Mouse (Mus musculus): Measurements from ENCODE around the gene Ccdc81. TPM values are rescaled to one million over a fixed set of nuclear protein-coding genes. Genes with fewer than 3 reads are reported as not detected.

Ccdc81 gene
- polyA plus RNA-seq, 1 experiment: not detected

DNA sequence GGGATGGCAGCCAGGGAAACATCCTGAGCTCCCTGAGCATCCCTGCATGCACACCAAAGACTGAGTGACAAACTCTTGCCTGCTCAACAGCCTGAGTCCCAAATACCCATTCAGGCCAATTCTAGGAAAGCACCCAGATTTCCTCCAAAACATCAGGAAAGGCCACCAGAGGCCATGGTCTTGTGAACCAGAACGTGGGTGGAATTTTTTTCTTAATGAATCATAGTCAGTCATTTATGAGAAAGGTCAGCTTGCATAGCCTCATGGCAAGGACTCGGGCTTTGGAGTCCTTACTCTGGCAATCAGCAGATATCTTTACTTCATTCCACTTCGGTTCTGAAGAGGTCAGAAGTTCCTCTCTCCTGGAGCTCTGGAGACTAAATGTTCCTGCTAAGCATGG is 52.9 kb downstream of the Ccdc81 start:
- H3K27ac ChIP-seq (ENCODE audit: insufficient read depth, low read depth, low read length): no peak overlapping the region
- H3K4me1 ChIP-seq (ENCODE audit: control insufficient read depth, insufficient read depth, low read length): no peaks in the 10 kb centered on the region
- H3K4me3 ChIP-seq (ENCODE audit: insufficient read depth, low read depth, low read length): no peak overlapping the region
- no peak for TF ChIP-seq CTCF (IDR thresholded peaks at IDR 0.05; ENCODE audit: insufficient read depth, low read depth, low read length)
- no peak for TF ChIP-seq POLR2A (IDR thresholded peaks at IDR 0.05; ENCODE audit: insufficient read depth, low read depth, low read length)
- WGBS: 79% methylated on average over 3 of the region's 3 CpGs

DNA sequence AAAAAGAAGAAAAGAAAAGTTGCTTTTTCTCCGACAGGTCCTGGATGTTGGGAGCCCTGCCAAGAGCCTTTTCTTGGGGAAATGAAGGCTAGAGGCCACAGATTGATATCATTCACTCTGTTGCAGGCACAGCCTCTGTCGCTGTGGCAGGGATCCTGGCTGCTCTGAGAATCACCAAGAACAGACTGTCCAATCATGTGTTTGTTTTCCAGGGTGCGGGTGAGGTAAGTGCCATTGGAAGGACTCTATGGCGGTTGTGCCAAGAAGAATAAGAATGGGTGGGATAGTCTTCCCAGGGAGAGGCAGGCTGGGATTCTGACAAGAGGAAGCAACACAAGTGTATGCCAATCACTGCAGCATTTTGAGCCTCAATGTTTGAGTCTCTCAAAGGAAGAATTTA is 57.8 kb downstream of the Ccdc81 start:
- TF ChIP-seq POLR2A (IDR thresholded peaks at IDR 0.05; ENCODE audit: insufficient read depth, low read depth, low read length): no peak
- no peak for TF ChIP-seq CTCF (IDR thresholded peaks at IDR 0.05; ENCODE audit: insufficient read depth, low read depth, low read length)
- Histone ChIP-seq H3K4me3 (ENCODE audit: insufficient read depth, low read depth, low read length) (no peak overlapping the region), H3K4me1 (ENCODE audit: control insufficient read depth, insufficient read depth, low read length) (peaks cover 2% of the 10 kb centered on the region; the same call in 1 of the 2 replicates), H3K27ac (ENCODE audit: insufficient read depth, low read depth, low read length) (no peak overlapping the region)
- WGBS: 67% methylated on average over 4 of the region's 4 CpGs

GRCm38 (mm10) chr7:89843533-89843932 is 59.9 kb downstream of the Ccdc81 start:
- 41% methylated on average over 6 of the region's 6 CpGs for WGBS
- TF ChIP-seq POLR2A (IDR thresholded peaks at IDR 0.05; ENCODE audit: insufficient read depth, low read depth, low read length) (no peak), CTCF (IDR thresholded peaks at IDR 0.05; ENCODE audit: insufficient read depth, low read depth, low read length) (no peak)
- no peak overlapping the region for H3K4me3 ChIP-seq (ENCODE audit: insufficient read depth, low read depth, low read length)

GRCm38 (mm10) chr7:89843121-89843520 is 60.3 kb downstream of the Ccdc81 start:
- Histone ChIP-seq H3K27ac (ENCODE audit: insufficient read depth, low read depth, low read length) (no peak overlapping the region), H3K4me1 (ENCODE audit: control insufficient read depth, insufficient read depth, low read length) (peaks cover 2% of the 10 kb centered on the region; the same call in 1 of the 2 replicates), H3K4me3 (ENCODE audit: insufficient read depth, low read depth, low read length) (no peak overlapping the region)
- 72% methylated on average over 6 of the region's 6 CpGs for WGBS
- TF ChIP-seq POLR2A (IDR thresholded peaks at IDR 0.05; ENCODE audit: insufficient read depth, low read depth, low read length): no peak

More at GRCm38 (mm10) chr7:89843533-89843932, 59.9 kb downstream of the Ccdc81 start:
- Histone ChIP-seq H3K4me1 (ENCODE audit: control insufficient read depth, insufficient read depth, low read length) (peaks cover 2% of the 10 kb centered on the region; the same call in 1 of the 2 replicates), H3K27ac (ENCODE audit: insufficient read depth, low read depth, low read length) (no peak overlapping the region)

DNA sequence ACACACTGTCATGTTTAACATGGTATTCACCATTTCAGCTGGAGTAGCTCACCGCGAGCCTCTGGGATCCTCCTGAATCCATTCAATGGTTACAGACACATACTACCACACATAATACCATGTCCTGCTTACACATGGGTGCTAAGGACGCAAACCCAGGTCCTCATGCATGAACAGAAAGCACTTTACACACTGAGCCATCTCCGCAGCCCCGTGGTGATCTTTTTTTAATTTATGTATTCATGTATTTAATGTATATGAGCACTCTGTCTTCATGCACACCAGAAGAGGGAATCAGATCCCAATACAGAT is 61.1 kb downstream of the Ccdc81 start:
- H3K4me3 ChIP-seq (ENCODE audit: insufficient read depth, low read depth, low read length): no peak overlapping the region
- 88% methylated on average over 5 of the region's 5 CpGs for WGBS
- no peak overlapping the region for H3K27ac ChIP-seq (ENCODE audit: insufficient read depth, low read depth, low read length)
- no peak for TF ChIP-seq CTCF (IDR thresholded peaks at IDR 0.05; ENCODE audit: insufficient read depth, low read depth, low read length)
- TF ChIP-seq POLR2A (IDR thresholded peaks at IDR 0.05; ENCODE audit: insufficient read depth, low read depth, low read length): no peak
- H3K4me1 ChIP-seq (ENCODE audit: control insufficient read depth, insufficient read depth, low read length): peaks cover 6% of the 10 kb centered on the region

DNA sequence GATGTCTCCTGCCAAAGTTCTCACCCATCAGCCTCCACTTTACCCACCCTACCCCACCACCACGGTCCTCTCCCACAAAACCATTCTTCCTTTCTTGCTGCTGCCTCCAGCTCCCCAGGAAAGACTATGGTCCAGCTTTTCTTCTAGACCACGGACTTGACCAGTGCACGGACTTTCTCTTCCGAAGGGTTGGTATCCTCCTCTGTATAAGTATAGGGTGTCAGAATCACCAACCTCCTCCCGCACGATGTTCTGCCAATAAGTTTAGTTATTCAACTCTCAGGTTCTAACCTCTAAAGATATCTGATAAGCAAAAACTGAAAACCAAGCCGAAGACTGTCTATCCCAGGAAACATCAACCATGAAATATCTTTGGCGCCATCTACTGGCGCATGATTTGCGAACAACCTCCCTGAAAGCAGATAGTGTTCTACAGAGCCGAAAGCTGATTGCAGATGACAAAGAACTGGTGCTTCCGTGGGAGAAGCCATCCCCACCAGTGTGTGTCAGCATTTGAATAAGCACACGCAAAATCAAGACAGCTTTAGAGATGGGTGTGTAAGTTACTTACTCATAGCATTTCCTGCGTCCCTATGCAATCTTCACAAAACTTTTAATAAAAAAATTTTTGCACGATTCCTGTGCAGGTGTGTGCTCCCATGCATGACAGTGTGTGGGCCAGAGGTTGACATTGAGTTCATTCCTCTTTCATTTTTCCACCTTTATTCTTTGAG is 61.6 kb downstream of the Ccdc81 start:
- TF ChIP-seq CTCF (IDR thresholded peaks at IDR 0.05; ENCODE audit: insufficient read depth, low read depth, low read length) (no peak), POLR2A (IDR thresholded peaks at IDR 0.05; ENCODE audit: insufficient read depth, low read depth, low read length) (no peak)
- no peak overlapping the region for H3K27ac ChIP-seq (ENCODE audit: insufficient read depth, low read depth, low read length)
- no peak overlapping the region for H3K4me3 ChIP-seq (ENCODE audit: insufficient read depth, low read depth, low read length)
- H3K4me1 ChIP-seq (ENCODE audit: control insufficient read depth, insufficient read depth, low read length): peaks cover 6% of the 10 kb centered on the region
- 28% methylated on average over 15 of the region's 15 CpGs for WGBS

DNA sequence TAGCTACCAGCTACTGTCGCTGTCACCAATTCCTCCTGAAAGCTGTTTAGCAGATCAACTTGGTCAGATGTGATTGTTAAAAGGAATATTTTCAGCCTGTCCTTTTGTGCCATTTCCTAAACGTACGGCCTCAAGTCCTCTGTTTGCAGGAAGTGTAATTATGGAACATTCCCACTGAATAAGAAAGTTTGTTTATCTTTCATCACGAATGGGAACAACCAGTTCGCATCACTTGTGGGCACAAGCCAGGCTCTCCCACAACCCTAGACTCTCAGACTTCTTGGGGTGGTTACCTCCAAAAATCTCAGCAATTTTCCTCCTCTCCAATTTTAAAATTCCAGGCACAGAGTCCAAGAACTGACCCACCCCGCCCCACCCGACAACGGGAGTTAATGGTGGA is 63.7 kb downstream of the Ccdc81 start:
- 83% methylated on average over 8 of the region's 8 CpGs for WGBS
- TF ChIP-seq POLR2A (IDR thresholded peaks at IDR 0.05; ENCODE audit: insufficient read depth, low read depth, low read length): no peak
- Histone ChIP-seq H3K27ac (ENCODE audit: insufficient read depth, low read depth, low read length) (no peak overlapping the region), H3K4me1 (ENCODE audit: control insufficient read depth, insufficient read depth, low read length) (peaks cover 12% of the 10 kb centered on the region), H3K4me3 (ENCODE audit: insufficient read depth, low read depth, low read length) (no peak overlapping the region)

GRCm38 (mm10) chr7:89837841-89838240 is 65.6 kb downstream of the Ccdc81 start:
- WGBS: 72% methylated on average over 4 of the region's 4 CpGs
- Histone ChIP-seq H3K27ac (ENCODE audit: insufficient read depth, low read depth, low read length) (no peak overlapping the region), H3K4me3 (ENCODE audit: insufficient read depth, low read depth, low read length) (no peak overlapping the region), H3K4me1 (ENCODE audit: control insufficient read depth, insufficient read depth, low read length) (peaks cover 12% of the 10 kb centered on the region)
- TF ChIP-seq CTCF (IDR thresholded peaks at IDR 0.05; ENCODE audit: insufficient read depth, low read depth, low read length) (no peak), POLR2A (IDR thresholded peaks at IDR 0.05; ENCODE audit: insufficient read depth, low read depth, low read length) (no peak)

DNA sequence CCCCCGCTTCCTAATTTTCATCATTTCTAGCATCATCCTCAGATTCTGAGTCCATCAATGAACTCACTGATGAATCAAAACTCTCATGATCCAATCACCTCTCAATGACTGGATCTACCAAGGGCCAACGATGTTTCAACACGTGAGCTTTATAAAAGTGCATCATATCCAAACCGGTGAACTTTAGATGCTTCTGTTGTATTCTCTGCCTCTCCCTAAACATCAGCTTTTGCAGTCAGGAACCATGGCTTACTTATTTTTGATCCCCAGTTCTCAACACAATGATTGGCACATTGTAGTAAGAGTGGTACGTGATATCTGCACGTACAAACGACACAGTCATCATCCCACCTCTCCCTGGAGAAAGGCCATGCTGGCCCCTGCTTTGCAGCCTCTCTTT is 66.8 kb downstream of the Ccdc81 start:
- Histone ChIP-seq H3K4me3 (ENCODE audit: insufficient read depth, low read depth, low read length) (no peak overlapping the region), H3K4me1 (ENCODE audit: control insufficient read depth, insufficient read depth, low read length) (peaks cover 12% of the 10 kb centered on the region), H3K27ac (ENCODE audit: insufficient read depth, low read depth, low read length) (no peak overlapping the region)
- TF ChIP-seq CTCF (IDR thresholded peaks at IDR 0.05; ENCODE audit: insufficient read depth, low read depth, low read length) (no peak), POLR2A (IDR thresholded peaks at IDR 0.05; ENCODE audit: insufficient read depth, low read depth, low read length) (no peak)
- 94% methylated on average over 7 of the region's 7 CpGs for WGBS

DNA sequence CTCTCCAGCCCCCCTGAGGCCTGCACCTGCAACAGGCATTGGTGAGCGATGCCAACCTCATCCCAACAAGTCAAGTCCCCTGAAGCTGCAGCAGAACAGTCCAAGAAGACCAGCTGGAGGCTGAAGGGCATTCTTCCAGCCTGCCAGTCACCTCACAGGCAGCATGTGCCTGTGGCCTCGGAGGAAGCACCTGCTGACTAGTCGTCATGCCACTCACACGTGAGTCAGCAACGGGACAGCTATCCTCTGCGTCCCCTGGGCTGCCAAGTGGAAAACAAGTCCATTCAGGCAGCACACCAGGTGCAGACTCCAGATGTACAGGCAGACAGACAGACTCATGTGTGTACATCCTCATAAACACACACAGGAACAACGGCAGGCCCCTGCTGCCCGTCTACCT is 67.9 kb downstream of the Ccdc81 start:
- Histone ChIP-seq H3K4me3 (ENCODE audit: insufficient read depth, low read depth, low read length) (no peak overlapping the region), H3K27ac (ENCODE audit: insufficient read depth, low read depth, low read length) (no peak overlapping the region), H3K4me1 (ENCODE audit: control insufficient read depth, insufficient read depth, low read length) (peaks cover 10% of the 10 kb centered on the region)
- WGBS: 50% methylated on average over 8 of the region's 8 CpGs
- TF ChIP-seq CTCF (IDR thresholded peaks at IDR 0.05; ENCODE audit: insufficient read depth, low read depth, low read length) (no peak), POLR2A (IDR thresholded peaks at IDR 0.05; ENCODE audit: insufficient read depth, low read depth, low read length) (no peak)

Data from olfactory bulb, adult 2 months (tissue).